Mouse (Mus musculus): Measurements from ENCODE around the gene Tuba1a. TPM values are rescaled to one million over a fixed set of nuclear protein-coding genes. Genes with fewer than 3 reads are reported as not detected.
"Not testable (repeated sequence)": the region's sequence is repeated elsewhere in the genome, so short reads cannot be mapped to it uniquely, and the experiment has no call there.

The Tuba1a gene
- polyA plus RNA-seq, 1 experiment: 155 TPM

GRCm38 (mm10) chr15:98933004-98933671, 20.4 kb downstream of the Tuba1a start:
- not testable (repeated sequence) for DNase-seq (ENCODE audit: low read depth, low spot score)
- under 1% methylated on average over 8 of the region's 9 CpGs for WGBS

DNA sequence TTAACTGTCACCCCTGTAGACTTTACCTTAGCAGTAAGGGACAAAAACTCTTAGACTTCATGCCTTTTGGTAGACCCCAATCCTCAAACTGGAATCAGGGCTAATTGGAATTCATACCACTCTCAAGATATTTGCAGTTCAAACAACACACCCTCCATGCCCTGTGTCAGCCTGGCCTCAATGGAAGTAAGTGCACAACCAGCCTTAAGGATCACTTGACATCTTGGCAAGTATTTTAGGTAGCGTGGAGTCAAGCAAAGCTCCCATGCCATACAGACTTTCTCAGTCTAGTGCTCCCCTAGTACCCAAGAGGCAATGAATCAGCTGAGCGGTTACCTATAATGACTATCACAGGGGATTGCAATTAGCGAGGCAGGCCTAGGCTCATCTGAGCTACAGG, 22.5 kb downstream of the Tuba1a start:
- WGBS: 78% methylated on average over 3 of the region's 3 CpGs
- no peak for DNase-seq (ENCODE audit: low read depth, low spot score)

GRCm38 (mm10) chr15:98930017-98930734, 23.3 kb downstream of the Tuba1a start:
- 39% methylated on average over 8 of the region's 8 CpGs for WGBS
- no peak for DNase-seq (ENCODE audit: low read depth, low spot score)

DNA sequence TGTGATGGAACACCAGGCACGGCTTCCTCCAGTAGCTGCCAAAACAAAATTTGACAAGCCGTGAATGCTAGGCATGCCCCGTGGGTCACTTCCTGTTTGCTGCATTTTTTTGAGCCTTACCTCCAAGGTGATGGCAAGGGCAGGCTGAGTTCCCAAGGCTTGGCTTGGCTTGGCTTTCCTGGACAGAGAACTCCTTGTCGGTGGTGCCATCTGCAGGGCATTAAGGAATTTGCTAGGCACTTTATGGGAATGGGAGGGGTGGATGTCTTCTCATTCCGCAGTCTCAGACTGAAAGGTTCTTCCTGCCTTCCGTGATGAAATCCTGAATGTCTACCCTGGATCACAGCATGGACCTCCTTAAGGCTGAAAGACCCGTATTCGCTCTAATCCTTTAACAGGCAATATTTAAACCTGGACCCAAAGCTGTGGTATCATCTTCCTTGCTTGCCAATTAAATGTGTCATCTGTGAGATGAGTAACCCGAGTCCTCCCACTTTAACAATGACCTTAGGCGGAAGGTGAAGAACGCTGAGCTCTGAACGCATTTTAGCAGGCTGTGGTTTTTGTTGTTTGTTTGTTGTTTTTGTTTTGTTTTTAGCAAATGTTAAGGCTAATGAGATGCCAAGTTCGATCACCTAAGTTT, 24.8 kb downstream of the Tuba1a start:
- peak; percentile 81 for DNase-seq (ENCODE audit: low read depth, low spot score)
- WGBS: 11% methylated on average over 13 of the region's 13 CpGs

DNA sequence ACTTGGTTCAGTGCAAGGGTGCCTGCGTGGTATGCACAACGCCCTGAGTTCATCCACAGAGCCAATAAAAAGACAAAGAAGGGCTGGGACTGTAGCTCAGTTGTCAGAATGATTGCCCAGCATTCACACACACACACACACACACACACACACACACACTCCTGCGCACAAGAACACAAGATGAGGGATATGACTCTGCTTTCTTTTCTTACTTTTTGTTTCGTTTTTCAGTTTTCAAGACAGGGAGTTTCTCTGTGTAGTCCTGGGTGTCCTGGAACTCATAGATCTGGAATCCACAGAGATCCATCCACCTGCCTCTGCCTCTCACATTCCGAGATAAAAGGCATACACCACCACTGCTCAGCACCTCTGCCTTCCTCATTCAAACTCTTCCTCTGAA, 25.9 kb downstream of the Tuba1a start:
- DNase-seq (ENCODE audit: low read depth, low spot score): no peak
- WGBS: 44% methylated on average over 5 of the region's 5 CpGs

GRCm38 (mm10) chr15:98924682-98925081, 28.8 kb downstream of the Tuba1a start:
- WGBS: 49% methylated on average over 3 of the region's 3 CpGs
- no peak for DNase-seq (ENCODE audit: low read depth, low spot score)

GRCm38 (mm10) chr15:98923031-98923537, 30.4 kb downstream of the Tuba1a start:
- 72% methylated on average over 2 of the region's 2 CpGs for WGBS
- no peak for DNase-seq (ENCODE audit: low read depth, low spot score)

- WGBS: 20% methylated on average over 3 of the region's 3 CpGs
- DNase-seq (ENCODE audit: low read depth, low spot score): no peak
Measured at GRCm38 (mm10) chr15:98922581-98922980, 30.9 kb downstream of the Tuba1a start.

GRCm38 (mm10) chr15:98921510-98921909, 32.0 kb downstream of the Tuba1a start:
- 90% methylated on average over 5 of the region's 5 CpGs for WGBS
- DNase-seq (ENCODE audit: low read depth, low spot score): no peak

GRCm38 (mm10) chr15:98918499-98918895, 35.0 kb downstream of the Tuba1a start:
- 7% methylated on average over 8 of the region's 8 CpGs for WGBS
- not testable (repeated sequence) for DNase-seq (ENCODE audit: low read depth, low spot score)

- WGBS: under 1% methylated on average over 82 of the region's 82 CpGs
- DNase-seq (ENCODE audit: low read depth, low spot score): peak; percentile 97
Measured at GRCm38 (mm10) chr15:98917538-98918498, 35.7 kb downstream of the Tuba1a start, which contains the start of gene Lmbr1l. TSS of gene Lmbr1l (minus strand) at chr15:98918231.

DNA sequence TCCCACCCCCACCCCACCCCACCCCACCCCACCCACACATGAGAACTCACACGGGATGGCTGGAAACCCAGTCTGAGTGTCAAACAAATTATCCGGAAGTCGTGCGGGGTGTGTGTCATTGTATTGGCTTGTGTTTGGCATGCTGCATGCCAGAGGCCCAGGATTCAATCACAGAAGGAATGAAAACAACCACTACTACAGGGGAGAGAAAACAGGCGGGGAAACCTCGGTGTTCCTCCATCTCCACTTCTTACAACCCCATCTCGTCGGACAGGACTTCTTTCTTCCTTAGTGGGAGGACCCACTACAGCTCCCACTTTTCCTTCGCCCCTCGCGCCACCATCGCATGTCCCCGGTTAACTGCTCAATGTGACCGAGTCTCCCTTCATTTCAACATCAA, 36.4 kb downstream of the Tuba1a start:
- WGBS: 2% methylated on average over 14 of the region's 14 CpGs
- no peak for DNase-seq (ENCODE audit: low read depth, low spot score)

- 91% methylated on average over 4 of the region's 4 CpGs for WGBS
- no peak for DNase-seq (ENCODE audit: low read depth, low spot score)
Measured at GRCm38 (mm10) chr15:98916016-98916415, 37.5 kb downstream of the Tuba1a start.

GRCm38 (mm10) chr15:98914903-98915302, 38.6 kb downstream of the Tuba1a start:
- WGBS: 93% methylated on average over 6 of the region's 6 CpGs
- no peak for DNase-seq (ENCODE audit: low read depth, low spot score)

GRCm38 (mm10) chr15:98904692-98905091, 48.8 kb downstream of the Tuba1a start:
- WGBS: 51% methylated on average over 10 of the region's 10 CpGs
- DNase-seq (ENCODE audit: low read depth, low spot score): no peak

DNA sequence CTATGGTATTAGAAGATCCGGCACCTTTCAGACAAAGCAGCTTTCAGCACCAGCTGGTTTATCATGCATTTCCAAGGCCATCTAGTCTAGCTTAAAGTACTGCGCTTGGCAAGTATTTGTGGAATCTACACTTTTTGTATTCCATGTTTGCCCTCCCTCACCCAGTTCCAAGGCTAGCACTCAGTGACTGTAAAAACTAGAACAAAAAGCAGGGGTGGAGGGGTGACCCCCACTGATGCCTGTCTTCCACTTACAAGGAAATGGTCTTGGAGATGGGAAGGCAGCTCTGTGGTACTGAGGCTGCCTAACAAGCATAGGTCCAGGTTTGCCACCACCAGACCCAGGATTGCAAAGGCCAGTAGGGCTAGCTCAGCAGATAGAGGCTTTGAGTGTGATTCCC, 50.9 kb downstream of the Tuba1a start:
- DNase-seq (ENCODE audit: low read depth, low spot score): no peak
- WGBS: 88% methylated on average over 2 of the region's 2 CpGs

GRCm38 (mm10) chr15:98901530-98901929, 52.0 kb downstream of the Tuba1a start:
- no peak for DNase-seq (ENCODE audit: low read depth, low spot score)
- 45% methylated on average over 1 of the region's 1 CpGs for WGBS
